Mouse (Mus musculus) lung, postnatal 0 days (tissue): Measurements from ENCODE around the gene Ntn1. TPM values are rescaled to one million over a fixed set of nuclear protein-coding genes. Genes with fewer than 3 reads are reported as not detected.

ENCODE experiments used
- ATAC-seq: fragments of 200-750 bp; cut with Nextera tagmentation; 2 replicates; pipeline ENCODE4 v1.8.0; 2017; ENCODE audit warnings: moderate library complexity
- DNase-seq: peaks from one replicate; pipeline ENCODE4 v3.0.0-alpha.2; 2016; ENCODE audit warnings: low spot score
- H3K27ac ChIP-seq: fragments of 300-500 bp; sonication (generic); 2 replicates; pipeline ENCODE4 v1.5.1; 2014; ENCODE audit warnings: antibody characterized with exemption, mild to moderate bottlenecking, low read length, mixed read lengths
- H3K27me3 ChIP-seq: fragments of 300-500 bp; sonication (generic); replicated peaks from 2 replicates; pipeline ENCODE4 v1.6.1; 2014; ENCODE audit warnings: low read length, mixed read lengths; ENCODE audit not compliant: insufficient read depth
- H3K36me3 ChIP-seq: fragments of 300-500 bp; sonication (generic); 2 replicates; pipeline ENCODE4 v1.6.1; 2014; ENCODE audit warnings: low read length, mixed read lengths; ENCODE audit not compliant: insufficient read depth
- H3K4me1 ChIP-seq: fragments of 300-500 bp; sonication (generic); 2 replicates; pipeline ENCODE4 v1.6.1; 2014; ENCODE audit warnings: antibody characterized with exemption, low read depth, low read length, mixed read lengths; ENCODE audit not compliant: insufficient read depth
- H3K4me2 ChIP-seq: fragments of 300-500 bp; sonication (generic); replicated peaks from 2 replicates; pipeline ENCODE4 v1.6.1; 2014; ENCODE audit warnings: low read depth, mild to moderate bottlenecking, low read length, moderate library complexity, mixed read lengths
- H3K4me3 ChIP-seq: fragments of 300-500 bp; sonication (generic); 2 replicates; pipeline ENCODE4 v1.5.1; 2014; ENCODE audit warnings: low read depth, low read length
- H3K9ac ChIP-seq: fragments of 300-500 bp; sonication (generic); replicated peaks from 2 replicates; pipeline ENCODE4 v1.6.1; 2014; ENCODE audit warnings: low read depth, mild to moderate bottlenecking
- H3K9me3 ChIP-seq: fragments of 300-500 bp; sonication (generic); 2 replicates; pipeline ENCODE4 v1.6.1; 2016; ENCODE audit warnings: low read length, mixed read lengths
- CTCF ChIP-seq: IDR thresholded peaks from 2 replicates; pipeline ENCODE4 v1.5.1; 2016; ENCODE audit warnings: antibody characterized with exemption, mild to moderate bottlenecking
- EP300 ChIP-seq: IDR thresholded peaks from 2 replicates; pipeline ENCODE4 v1.6.1; 2016; ENCODE audit warnings: antibody characterized with exemption, mild to moderate bottlenecking, control low read depth
- WGBS: fragments of 180-500 bp; shearing (Covaris S2); extraction: QIAGEN DNeasy Blood & Tissue Kit; methylation state at CpG from one replicate; pipeline ENCODE4 v1.1.7; 2014; 5-methylcytosine and 5-hydroxymethylcytosine counted together
- polyA plus RNA-seq: library from polyadenylated mRNA; unstranded; fragments of >200 nt; fragmentation: Nextera tagmentation; extraction: Ambion mirVana; gene quantifications from 2 replicates; pipeline ENCODE4 v1.2.1, GENCODE M21; 2015

Gene Ntn1
- polyA plus RNA-seq, 1 experiment from 2014 or later: 7.2 TPM

GRCm38 (mm10) chr11:68227837-68228236, 172.8 kb downstream of the Ntn1 start:
- Histone ChIP-seq H3K4me2 (no peak overlapping the region), H3K27ac (no peak overlapping the region), H3K4me1 (no peaks in the 10 kb centered on the region; the same call in 1 of the 2 replicates), H3K27me3 (no peaks in the 10 kb centered on the region), H3K36me3 (no peaks in the 10 kb centered on the region), H3K9me3 (no peaks in the 10 kb centered on the region), H3K4me3 (no peak overlapping the region), H3K9ac (no peak overlapping the region)
- DNase-seq (no peak), ATAC-seq (no peak)
- TF ChIP-seq EP300 (no peak), CTCF (no peak)
- WGBS: 93% methylated on average over 6 of the region's 6 CpGs

- Histone ChIP-seq H3K27me3 (no peaks in the 10 kb centered on the region), H3K27ac (no peak overlapping the region), H3K4me2 (no peak overlapping the region), H3K4me1 (no peaks in the 10 kb centered on the region; the same call in 1 of the 2 replicates), H3K4me3 (no peak overlapping the region), H3K36me3 (no peaks in the 10 kb centered on the region), H3K9ac (no peak overlapping the region), H3K9me3 (no peaks in the 10 kb centered on the region)
- ATAC-seq: no peak
- TF ChIP-seq EP300 (no peak), CTCF (no peak)
- DNase-seq: no peak
- 61% methylated on average over 5 of the region's 5 CpGs for WGBS
Measured at GRCm38 (mm10) chr11:68226654-68227057, 174.0 kb downstream of the Ntn1 start.

- H3K27me3 ChIP-seq: no peaks in the 10 kb centered on the region
- no peak for ATAC-seq
- no peak overlapping the region for H3K27ac ChIP-seq
- H3K9ac ChIP-seq: no peak overlapping the region
- no peak overlapping the region for H3K4me2 ChIP-seq
- no peak overlapping the region for H3K4me3 ChIP-seq
- DNase-seq: no peak
- H3K36me3 ChIP-seq: no peaks in the 10 kb centered on the region
- TF ChIP-seq CTCF: peak; percentile 32
- TF ChIP-seq EP300: no peak
- H3K9me3 ChIP-seq: no peaks in the 10 kb centered on the region
- 59% methylated on average over 13 of the region's 13 CpGs for WGBS
- H3K4me1 ChIP-seq: no peaks in the 10 kb centered on the region
Measured at GRCm38 (mm10) chr11:68223143-68223542, 177.5 kb downstream of the Ntn1 start.

GRCm38 (mm10) chr11:68222209-68222608, 178.4 kb downstream of the Ntn1 start:
- Histone ChIP-seq H3K27ac (no peak overlapping the region), H3K4me3 (no peak overlapping the region), H3K4me2 (no peak overlapping the region), H3K9me3 (no peaks in the 10 kb centered on the region), H3K27me3 (no peaks in the 10 kb centered on the region), H3K9ac (no peak overlapping the region), H3K4me1 (no peaks in the 10 kb centered on the region), H3K36me3 (no peaks in the 10 kb centered on the region)
- TF ChIP-seq CTCF: no peak
- peak; percentile 43; the same call in 1 of the 2 replicates for TF ChIP-seq EP300
- WGBS: 78% methylated on average over 7 of the region's 7 CpGs
- ATAC-seq: peak; percentile 61
- DNase-seq: no peak

- Histone ChIP-seq H3K4me3 (no peak overlapping the region), H3K9me3 (no peaks in the 10 kb centered on the region), H3K27ac (no peak overlapping the region), H3K4me1 (no peaks in the 10 kb centered on the region; the same call in none of the 2 replicates), H3K36me3 (no peaks in the 10 kb centered on the region), H3K4me2 (no peak overlapping the region), H3K9ac (no peak overlapping the region), H3K27me3 (no peaks in the 10 kb centered on the region)
- no peak for ATAC-seq
- TF ChIP-seq CTCF (no peak), EP300 (no peak)
- no peak for DNase-seq
- WGBS: 98% methylated on average over 4 of the region's 4 CpGs
Measured at GRCm38 (mm10) chr11:68220733-68221132, 179.9 kb downstream of the Ntn1 start.

GRCm38 (mm10) chr11:68216041-68216440, 184.6 kb downstream of the Ntn1 start:
- Histone ChIP-seq H3K9me3 (no peaks in the 10 kb centered on the region), H3K4me1 (peaks cover 12% of the 10 kb centered on the region), H3K27me3 (no peaks in the 10 kb centered on the region), H3K36me3 (no peaks in the 10 kb centered on the region), H3K4me2 (no peak overlapping the region), H3K27ac (no peak overlapping the region), H3K9ac (no peak overlapping the region), H3K4me3 (no peak overlapping the region)
- 70% methylated on average over 11 of the region's 11 CpGs for WGBS
- DNase-seq: no peak
- no peak for ATAC-seq
- TF ChIP-seq CTCF: no peak
- no peak for TF ChIP-seq EP300
